Mouse (Mus musculus): ENCODE results near the gene Olfr1062.
A peak's percentile ranks its signal among the peaks of the same experiment; 100 is the strongest.
"Not testable (repeated sequence)": the region's sequence is repeated elsewhere in the genome, so short reads cannot be mapped to it uniquely, and the experiment has no call there.

Olfr1062 gene

GRCm38 (mm10) chr2:86426649-86427048 is at the start of gene Olfr1062:
Gene Olfr1062 (minus strand): TSS chr2:86426749.
- DNase-seq (ENCODE audit: low spot score in 2 of 2): not testable (repeated sequence)

- peak in 1 of 2 experiments; percentile 25 for DNase-seq (ENCODE audit: low spot score in 2 of 2)
These were observed 38.0 kb upstream of the Olfr1062 start for GRCm38 (mm10) chr2:86464442-86465109.

DNA sequence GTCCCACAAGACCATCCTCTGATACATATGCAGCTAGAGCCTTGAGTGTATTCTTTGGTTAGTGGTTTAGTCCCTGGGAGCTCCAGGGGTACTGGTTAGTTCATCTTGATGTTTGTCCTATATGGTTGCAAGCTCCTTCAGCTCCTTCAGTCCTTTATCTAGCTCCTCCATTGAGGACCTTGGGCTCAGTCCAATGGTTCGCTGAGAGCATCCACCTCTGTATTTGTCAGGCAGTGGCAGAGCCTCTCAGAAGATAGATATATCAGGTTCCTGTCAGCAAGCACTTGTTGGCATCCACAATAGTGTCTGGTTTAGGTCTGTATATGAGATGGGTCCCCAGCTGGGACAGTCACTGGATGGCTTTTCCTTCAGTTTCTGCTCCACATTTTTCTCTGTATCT is 33.9 kb upstream of the Olfr1062 start:
- no peak for DNase-seq (ENCODE audit: low spot score in 2 of 2)

DNA sequence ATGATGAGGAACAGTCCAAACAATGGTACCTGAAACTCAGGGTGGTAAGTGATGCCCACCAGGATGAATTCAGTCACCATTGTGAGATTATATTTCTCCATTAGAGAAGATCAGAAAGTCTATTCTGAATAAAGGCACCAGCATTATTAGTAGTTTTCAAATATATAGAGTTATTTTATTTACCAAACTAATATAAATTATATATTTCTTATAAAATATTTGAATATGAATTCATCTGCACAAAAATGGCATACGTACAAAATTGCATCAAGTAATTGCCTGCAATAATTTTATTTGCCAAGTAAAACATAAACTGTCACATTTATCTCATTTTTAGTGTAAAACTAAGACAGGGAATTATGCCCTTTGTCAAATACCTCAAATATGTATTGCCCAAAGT is 29.6 kb upstream of the Olfr1062 start, which contains the start of gene Olfr1066:
TSS of gene Olfr1066 (minus strand) at position 101 of the 400 bp plus-strand sequence.
- DNase-seq (ENCODE audit: low spot score in 2 of 2): no peak

- DNase-seq (ENCODE audit: low spot score in 2 of 2): not testable (repeated sequence)
These were observed 23.9 kb upstream of the Olfr1062 start, which contains the start of gene Olfr1065 for GRCm38 (mm10) chr2:86450491-86450890. Gene Olfr1065 (minus strand): TSS chr2:86450591.

DNA sequence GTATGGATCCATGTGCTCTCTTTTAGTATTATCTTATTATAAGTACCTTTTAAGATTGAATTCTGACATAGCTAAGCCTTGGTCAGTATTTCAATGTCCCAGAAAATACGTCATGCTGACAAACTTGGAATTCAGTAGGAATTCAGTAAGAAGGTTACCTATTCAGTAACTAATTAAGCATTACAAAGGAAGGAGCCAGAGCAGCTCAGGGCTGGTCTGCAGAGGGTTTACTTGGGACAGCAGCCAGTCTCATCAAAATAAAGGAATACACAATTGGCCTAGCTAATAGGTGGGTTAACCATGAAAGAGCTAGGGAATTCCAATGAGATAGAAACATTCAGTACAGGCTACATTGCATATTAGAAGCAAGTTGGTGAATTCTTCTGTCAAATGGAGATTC is 15.6 kb upstream of the Olfr1062 start:
- DNase-seq (ENCODE audit: low spot score in 2 of 2): not testable (repeated sequence)

DNA sequence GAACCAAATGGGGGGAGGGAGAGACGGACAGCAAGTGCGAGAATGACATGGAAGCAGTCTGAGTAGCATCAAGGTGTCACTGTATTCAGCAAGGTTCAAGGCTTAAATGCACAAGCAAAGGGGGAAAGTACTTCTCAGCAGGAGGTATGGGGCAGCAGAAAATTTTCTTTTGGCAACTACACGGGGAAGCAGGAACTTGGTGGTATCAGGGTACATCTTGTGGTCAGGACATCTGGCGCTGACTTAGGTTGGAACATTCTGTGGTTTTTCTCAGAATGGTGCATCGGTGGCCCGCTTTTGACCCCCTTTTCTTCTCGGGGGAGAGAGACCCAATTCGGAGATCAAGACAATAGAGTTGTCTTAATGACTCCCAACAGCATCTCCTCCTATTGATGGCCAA is 2.0 kb upstream of the Olfr1062 start:
- DNase-seq (ENCODE audit: low spot score in 2 of 2): not testable (repeated sequence)

DNA sequence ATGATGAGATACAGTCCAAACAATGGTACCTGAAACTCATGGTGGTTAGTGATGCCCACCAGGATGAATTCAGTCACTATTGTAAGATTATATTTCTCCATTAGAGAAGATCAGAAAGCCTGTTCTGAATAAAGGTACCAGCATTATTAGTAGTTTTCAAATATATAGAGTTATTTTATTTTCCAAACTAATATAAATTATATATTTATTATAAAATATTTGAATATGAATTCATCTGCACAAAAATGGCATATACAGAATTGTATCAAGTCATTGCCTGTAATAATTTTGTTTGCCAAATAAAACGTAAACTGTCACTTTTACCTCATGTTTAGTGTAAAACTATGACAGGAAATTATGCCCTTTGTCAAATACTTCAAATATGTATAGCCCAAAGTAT is 12.6 kb downstream of the Olfr1062 start, which contains the start of gene Olfr1061:
TSS of gene Olfr1061 (minus strand) at position 101 of the 400 bp plus-strand sequence.
- DNase-seq (ENCODE audit: low spot score in 2 of 2): no peak

DNA sequence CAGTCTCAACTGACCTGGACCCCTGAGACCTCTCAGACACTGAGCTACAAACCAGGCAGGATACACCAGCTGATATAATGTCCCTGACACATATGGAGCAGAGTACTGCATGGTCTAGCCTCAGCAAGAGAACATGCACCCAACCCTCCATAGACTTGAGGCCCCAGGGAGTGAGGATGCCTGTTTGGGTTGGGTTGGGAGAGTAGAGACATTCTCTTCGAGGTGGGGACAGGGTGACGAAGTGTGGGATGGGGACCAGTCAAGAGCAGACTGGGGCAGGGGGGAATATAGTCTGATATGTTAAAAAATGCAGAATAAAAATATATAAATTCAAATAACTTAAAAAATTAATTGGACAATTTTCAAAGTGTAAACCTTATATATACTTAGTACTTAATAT is 31.4 kb downstream of the Olfr1062 start:
- DNase-seq (ENCODE audit: low spot score in 2 of 2): no peak

- not testable (repeated sequence) for DNase-seq (ENCODE audit: low spot score in 2 of 2)
These were observed 38.1 kb downstream of the Olfr1062 start, which contains the start of gene Olfr1058 for GRCm38 (mm10) chr2:86388461-86388860. Gene Olfr1058 (minus strand): TSS chr2:86388561.

DNA sequence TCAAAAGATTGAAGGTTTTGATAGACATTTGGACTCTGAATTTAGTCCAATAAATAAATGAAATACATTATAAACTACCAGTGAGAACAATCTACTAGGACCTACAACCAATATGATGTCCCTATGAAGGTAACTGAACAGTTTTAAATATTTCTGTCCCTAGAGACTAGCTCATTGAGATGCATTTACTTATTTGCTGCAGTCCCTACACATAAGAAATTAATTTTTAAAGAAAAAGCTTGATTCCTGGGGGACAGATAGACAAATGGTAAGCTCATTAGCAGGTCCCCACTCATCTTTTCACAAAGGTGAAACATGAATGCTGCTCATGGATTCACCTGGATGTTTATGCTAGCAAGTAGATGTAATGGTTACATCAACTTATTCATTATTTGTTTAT is 48.3 kb downstream of the Olfr1062 start, which contains the start of gene Olfr1057:
TSS of gene Olfr1057 (minus strand) at position 101 of the 400 bp plus-strand sequence.
- no peak for DNase-seq (ENCODE audit: low spot score in 2 of 2)

Measured in frontal cortex, postnatal 10 days (tissue).